Mouse (Mus musculus): ENCODE measurements around the gene 9430097D07Rik. TPM values are rescaled to one million over a fixed set of nuclear protein-coding genes. Genes with fewer than 3 reads are reported as not detected.

9430097D07Rik gene
- polyA plus RNA-seq, 1 experiment, result 0.04 TPM

- Histone ChIP-seq H3K4me3 (ENCODE audit: insufficient read depth, poor library complexity, severe bottlenecking) (peak overlapping the region; percentile 94), H3K79me2 (ENCODE audit: control insufficient read depth, insufficient read depth) (peaks cover 53% of the 10 kb centered on the region)
Observed at GRCm38 (mm10) chr2:32608141-32608777, 32.8 kb upstream of the 9430097D07Rik start.

GRCm38 (mm10) chr2:32607262-32607947, 31.9 kb upstream of the 9430097D07Rik start:
- Histone ChIP-seq H3ac (ENCODE audit: control insufficient read depth, insufficient read length, low read depth) (peak overlapping the region; percentile 89), H3K4me3 (ENCODE audit: insufficient read depth, poor library complexity, severe bottlenecking) (peak overlapping the region; percentile 94), H3K27me3 (ENCODE audit: control insufficient read depth, insufficient read depth, insufficient read length) (no peaks in the 10 kb centered on the region), H3K79me2 (ENCODE audit: control insufficient read depth, insufficient read depth) (peaks cover 51% of the 10 kb centered on the region), H3K36me3 (ENCODE audit: control insufficient read depth, insufficient read depth) (peaks cover 10% of the 10 kb centered on the region), H3K79me3 (ENCODE audit: low read depth) (peaks cover 17% of the 10 kb centered on the region)
- TF ChIP-seq CEBPB (IDR thresholded peaks at IDR 0.05; ENCODE audit: low read depth) (peak; percentile 72), CTCF (IDR thresholded peaks at IDR 0.05; ENCODE audit: control insufficient read depth, insufficient read depth, insufficient read length) (no peak)

More at GRCm38 (mm10) chr2:32608141-32608777, 32.8 kb upstream of the 9430097D07Rik start:
- peak overlapping the region; percentile 60 for H3ac ChIP-seq (ENCODE audit: control insufficient read depth, insufficient read length, low read depth)
- H3K27me3 ChIP-seq (ENCODE audit: control insufficient read depth, insufficient read depth, insufficient read length), result no peaks in the 10 kb centered on the region
- H3K79me3 ChIP-seq (ENCODE audit: low read depth), result peaks cover 17% of the 10 kb centered on the region
- H3K36me3 ChIP-seq (ENCODE audit: control insufficient read depth, insufficient read depth), result peaks cover 18% of the 10 kb centered on the region
- TF ChIP-seq FOSL1 (IDR thresholded peaks at IDR 0.05; ENCODE audit: insufficient read depth, low read length, poor library complexity, severe bottlenecking), result no peak

GRCm38 (mm10) chr2:32606161-32607142, 31.0 kb upstream of the 9430097D07Rik start:
- H3ac ChIP-seq (ENCODE audit: control insufficient read depth, insufficient read length, low read depth), result peak overlapping the region; percentile 89
- TF ChIP-seq MAX (IDR thresholded peaks at IDR 0.05), result peak; percentile 37
- TF ChIP-seq CTCF (IDR thresholded peaks at IDR 0.05; ENCODE audit: control insufficient read depth, insufficient read depth, insufficient read length), result peak; percentile 20
- no peak for TF ChIP-seq FOSL1 (IDR thresholded peaks at IDR 0.05; ENCODE audit: insufficient read depth, low read length, poor library complexity, severe bottlenecking)
- H3K36me3 ChIP-seq (ENCODE audit: control insufficient read depth, insufficient read depth), result peaks cover 4% of the 10 kb centered on the region
- H3K4me3 ChIP-seq (ENCODE audit: insufficient read depth, poor library complexity, severe bottlenecking), result peak overlapping the region; percentile 94
- H3K79me2 ChIP-seq (ENCODE audit: control insufficient read depth, insufficient read depth), result peaks cover 42% of the 10 kb centered on the region
- peaks cover 15% of the 10 kb centered on the region for H3K79me3 ChIP-seq (ENCODE audit: low read depth)
- no peaks in the 10 kb centered on the region for H3K27me3 ChIP-seq (ENCODE audit: control insufficient read depth, insufficient read depth, insufficient read length)

- Histone ChIP-seq H3ac (ENCODE audit: control insufficient read depth, insufficient read length, low read depth) (no peak overlapping the region), H3K79me2 (ENCODE audit: control insufficient read depth, insufficient read depth) (peaks cover 28% of the 10 kb centered on the region), H3K79me3 (ENCODE audit: low read depth) (peaks cover 4% of the 10 kb centered on the region), H3K27me3 (ENCODE audit: control insufficient read depth, insufficient read depth, insufficient read length) (no peaks in the 10 kb centered on the region), H3K36me3 (ENCODE audit: control insufficient read depth, insufficient read depth) (no peaks in the 10 kb centered on the region), H3K4me3 (ENCODE audit: insufficient read depth, poor library complexity, severe bottlenecking) (no peak overlapping the region)
- TF ChIP-seq CTCF (IDR thresholded peaks at IDR 0.05; ENCODE audit: control insufficient read depth, insufficient read depth, insufficient read length) (no peak), MYOG (IDR thresholded peaks at IDR 0.05; ENCODE audit: control insufficient read depth, extremely low read depth, insufficient read length) (no peak), FOSL1 (IDR thresholded peaks at IDR 0.05; ENCODE audit: insufficient read depth, low read length, poor library complexity, severe bottlenecking) (no peak), MYOD1 (IDR thresholded peaks at IDR 0.05; ENCODE audit: control insufficient read depth, insufficient read length, low read depth) (no peak), USF1 (IDR thresholded peaks at IDR 0.05; ENCODE audit: low read depth) (no peak), CEBPB (IDR thresholded peaks at IDR 0.05; ENCODE audit: low read depth) (no peak), MAX (IDR thresholded peaks at IDR 0.05) (no peak)
Observed at GRCm38 (mm10) chr2:32604631-32605030, 29.1 kb upstream of the 9430097D07Rik start.

GRCm38 (mm10) chr2:32602600-32603054, 27.1 kb upstream of the 9430097D07Rik start:
- peak; percentile 71 for TF ChIP-seq CTCF (IDR thresholded peaks at IDR 0.05; ENCODE audit: control insufficient read depth, insufficient read depth, insufficient read length)
- TF ChIP-seq FOSL1 (IDR thresholded peaks at IDR 0.05; ENCODE audit: insufficient read depth, low read length, poor library complexity, severe bottlenecking), result no peak
- TF ChIP-seq MAX (IDR thresholded peaks at IDR 0.05), result peak; percentile 49
- TF ChIP-seq MYOD1 (IDR thresholded peaks at IDR 0.05; ENCODE audit: control insufficient read depth, insufficient read length, low read depth), result no peak
- TF ChIP-seq CEBPB (IDR thresholded peaks at IDR 0.05; ENCODE audit: low read depth), result no peak
- TF ChIP-seq USF1 (IDR thresholded peaks at IDR 0.05; ENCODE audit: low read depth), result no peak
- TF ChIP-seq MYOG (IDR thresholded peaks at IDR 0.05; ENCODE audit: control insufficient read depth, extremely low read depth, insufficient read length), result no peak
- H3K79me2 ChIP-seq (ENCODE audit: control insufficient read depth, insufficient read depth), result peaks cover 17% of the 10 kb centered on the region
- no peaks in the 10 kb centered on the region for H3K36me3 ChIP-seq (ENCODE audit: control insufficient read depth, insufficient read depth)
- no peak overlapping the region for H3ac ChIP-seq (ENCODE audit: control insufficient read depth, insufficient read length, low read depth)
- H3K4me3 ChIP-seq (ENCODE audit: insufficient read depth, poor library complexity, severe bottlenecking), result no peak overlapping the region
- H3K27me3 ChIP-seq (ENCODE audit: control insufficient read depth, insufficient read depth, insufficient read length), result no peaks in the 10 kb centered on the region
- no peaks in the 10 kb centered on the region for H3K79me3 ChIP-seq (ENCODE audit: low read depth)

All from C2C12 (cell line).